Mouse (Mus musculus) kidney, adult 2 months (tissue): ENCODE results near the gene Erc2.

Experiments
- CTCF ChIP-seq: fragments of 200-500 bp; conservative IDR thresholded peaks from 2 replicates; pipeline ENCODE4 v1.5.1; 2011; ENCODE audit warnings: low read depth, mild to moderate bottlenecking, control low read depth, low read length, moderate library complexity, mixed read lengths; ENCODE audit not compliant: insufficient read depth, insufficient read length
- POLR2A ChIP-seq: fragments of 200-500 bp; IDR thresholded peaks from one replicate; pipeline ENCODE4 v1.6.1; 2011; ENCODE audit warnings: low read depth, low read length, control low read depth

DNA sequence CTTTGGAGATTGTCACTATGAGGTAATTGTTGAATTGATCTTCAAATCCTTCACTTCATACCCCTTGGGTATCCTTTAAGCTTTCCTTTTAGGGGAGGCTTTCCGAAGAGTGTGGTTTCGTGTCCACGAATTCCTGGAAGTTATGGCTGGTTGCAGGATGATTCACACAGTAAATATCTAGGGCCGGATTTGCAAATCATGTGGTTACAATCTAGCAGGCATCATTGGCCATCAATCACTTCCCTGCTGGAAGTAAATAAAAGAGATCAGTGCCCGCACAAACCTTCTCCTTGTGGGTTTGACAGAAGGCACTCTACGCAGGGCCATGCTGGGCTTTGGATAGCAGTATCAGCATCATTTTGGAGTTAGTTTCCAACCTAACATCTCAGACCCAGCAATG lies 201.7 kb downstream of the Erc2 start:
- TF ChIP-seq CTCF (no peak), POLR2A (no peak)
